Mouse (Mus musculus) granulocyte monocyte progenitor cell, adult 5-6 weeks (primary cell): ENCODE measurements around the gene Phxr2. TPM values are rescaled to one million over a fixed set of nuclear protein-coding genes. Genes with fewer than 3 reads are reported as not detected.
A peak's percentile ranks its signal among the peaks of the same experiment; 100 is the strongest.

ENCODE experiments used
- ATAC-seq: replicated peaks from 2 replicates; pipeline ENCODE4 v1.8.0; 2016; ENCODE audit warnings: mild to moderate bottlenecking, moderate TSS enrichment, inconsistent platforms; ENCODE audit not compliant: poor library complexity, severe bottlenecking
- total RNA-seq, 2 experiments: library from RNA; stranded (forward) in 1 of 2; stranded (reverse) in 1 of 2; fragments of 200-712, 200-1000 nt in 1 of 2; fragments of >200 nt in 1 of 2; fragmentation: Nextera tagmentation in 1 of 2; gene quantifications; 2 replicates each; pipeline ENCODE4 v1.2.3; 2014 to 2017

Gene Phxr2
- total RNA-seq (2014; fragmentation: Nextera tagmentation) (0.49 TPM in 1 of 2 replicates, not detected in the other), total RNA-seq (2017) (not detected in 2 replicates)

DNA sequence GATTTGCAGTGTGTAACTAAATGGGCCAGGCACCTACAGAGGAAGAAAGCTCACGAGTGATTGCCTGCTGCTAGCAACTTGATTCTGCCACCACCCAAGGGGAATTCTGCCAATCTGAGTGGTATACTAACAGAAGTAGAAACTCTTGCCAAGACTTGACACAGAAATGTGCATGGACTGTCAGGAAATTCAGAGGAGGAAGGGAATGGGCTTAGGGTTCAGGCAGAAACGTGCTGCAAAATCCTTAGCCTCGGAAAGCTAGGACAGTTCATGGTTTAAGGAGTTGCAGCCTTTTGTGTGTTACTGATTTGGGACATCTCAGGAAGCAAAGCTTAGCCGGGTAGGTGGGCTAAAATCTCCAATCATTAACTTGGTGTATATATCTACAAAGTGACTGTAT lies at the start of gene Phxr2:
Gene Phxr2, minus strand, starts transcription at position 101 of the 400 bp plus-strand sequence.
- ATAC-seq: no peak

GRCm38 (mm10) chr10:99172906-99173507 lies 46.9 kb upstream of the Phxr2 start:
- ATAC-seq: no peak

DNA sequence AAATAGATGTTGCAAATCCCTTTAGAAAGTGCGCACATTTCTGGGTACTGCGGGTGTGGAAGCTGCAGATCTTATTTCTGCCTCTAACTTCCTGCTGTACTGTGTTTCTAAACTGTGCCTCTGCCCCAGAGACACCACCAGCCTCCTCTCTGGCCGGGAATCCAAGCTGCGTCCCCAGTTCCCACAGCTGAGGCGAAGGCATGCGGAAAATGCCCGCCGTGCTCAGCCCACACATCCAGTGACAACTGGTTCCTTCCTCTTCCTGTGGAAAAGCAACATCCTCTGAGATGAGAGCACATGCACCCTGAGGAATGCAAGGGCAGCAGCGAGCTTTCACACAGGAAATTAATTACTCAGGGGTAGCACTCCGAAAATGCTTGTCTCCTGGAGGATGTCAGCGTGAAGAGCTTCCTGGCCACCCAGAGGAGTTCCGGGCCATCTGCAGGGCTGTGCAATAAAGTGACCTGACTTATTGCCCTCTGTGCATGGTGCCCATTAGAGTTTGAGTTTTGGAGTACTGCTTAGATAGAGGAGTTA lies 45.9 kb upstream of the Phxr2 start:
- peak; percentile 60 for ATAC-seq

DNA sequence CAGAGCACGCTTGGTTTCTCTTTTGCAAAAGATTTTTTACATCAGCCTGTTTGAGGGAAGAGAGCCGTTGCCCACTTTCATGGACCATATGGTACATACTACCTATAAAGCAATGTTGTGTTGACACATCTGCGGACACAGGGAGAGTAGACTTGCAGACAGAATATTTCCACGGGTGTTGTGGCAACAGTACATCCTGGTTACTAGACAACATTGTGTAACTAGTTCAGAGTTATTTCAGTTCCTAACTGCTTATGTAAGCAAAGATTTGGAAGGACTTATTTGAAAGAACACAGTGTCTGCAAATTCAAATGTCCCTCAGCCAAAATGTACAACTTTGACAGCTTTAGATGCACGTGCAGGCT lies 43.6 kb upstream of the Phxr2 start:
- peak; percentile 87 for ATAC-seq

DNA sequence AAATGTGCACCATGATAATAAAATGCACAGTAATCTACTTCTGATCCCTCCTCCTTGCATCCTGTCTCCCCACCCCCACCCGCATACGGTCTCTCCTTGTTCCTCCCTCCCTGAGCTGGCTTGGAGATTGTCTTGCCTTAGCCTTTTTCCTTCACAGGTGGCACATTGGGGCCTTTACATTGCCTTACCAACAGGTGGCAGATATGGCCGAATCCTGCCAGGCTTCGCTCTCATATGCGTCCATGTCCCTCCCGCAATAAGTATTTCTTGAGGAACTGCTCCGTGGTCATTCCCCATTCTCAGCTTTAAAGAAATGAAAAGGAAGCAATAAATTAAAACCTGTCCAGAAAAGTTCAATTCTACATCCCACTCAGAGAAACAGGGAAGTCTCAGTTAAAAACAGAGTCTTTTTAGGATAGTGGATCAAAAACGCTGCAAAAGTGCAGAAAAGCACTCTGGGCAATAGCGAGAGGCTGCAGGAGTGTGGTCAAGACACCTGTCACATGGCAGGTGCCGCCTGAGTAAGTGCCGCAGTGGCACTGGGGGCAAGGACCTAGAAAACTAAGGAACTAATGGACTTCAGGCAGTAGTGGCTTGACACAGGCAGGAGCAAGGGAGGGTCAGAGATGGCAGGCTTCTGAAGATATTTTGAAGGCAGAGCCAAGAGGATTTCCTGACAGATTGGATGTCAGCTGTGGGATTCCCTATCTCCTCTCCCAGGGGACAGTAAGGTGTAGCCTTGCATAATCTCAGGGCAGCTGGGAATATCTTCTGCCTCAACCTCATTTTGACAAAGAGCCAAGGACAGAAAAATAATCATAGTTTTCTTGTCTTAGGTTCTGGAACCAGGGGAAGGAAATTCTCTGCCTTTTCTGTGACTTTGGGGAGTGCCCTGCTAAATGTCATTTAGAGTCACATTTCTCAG lies 43.0 kb upstream of the Phxr2 start:
- peak; percentile 20 for ATAC-seq

- no peak for ATAC-seq
Observed at GRCm38 (mm10) chr10:99168404-99168803, 42.3 kb upstream of the Phxr2 start.

DNA sequence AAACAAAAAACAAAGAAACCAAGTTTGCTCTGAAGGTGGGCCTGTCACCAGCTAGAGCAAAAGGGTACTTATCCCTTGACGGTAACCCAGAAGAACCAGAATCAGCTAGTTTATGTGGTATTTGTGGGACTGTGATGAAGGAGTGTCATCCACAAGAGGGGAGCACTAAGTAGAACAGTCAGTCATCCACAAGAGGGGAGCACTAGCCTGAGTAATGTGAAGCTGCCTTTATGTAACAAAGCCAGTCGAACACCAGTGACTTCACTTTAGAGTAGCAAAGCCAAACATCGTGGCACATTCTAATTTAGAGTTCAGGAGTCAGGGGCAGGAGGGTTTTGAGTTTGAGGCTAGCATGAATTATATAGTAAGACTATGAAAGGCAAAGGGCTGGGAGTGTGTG lies 40.3 kb upstream of the Phxr2 start:
- no peak for ATAC-seq

GRCm38 (mm10) chr10:99165751-99166282 lies 39.7 kb upstream of the Phxr2 start:
- ATAC-seq: no peak

DNA sequence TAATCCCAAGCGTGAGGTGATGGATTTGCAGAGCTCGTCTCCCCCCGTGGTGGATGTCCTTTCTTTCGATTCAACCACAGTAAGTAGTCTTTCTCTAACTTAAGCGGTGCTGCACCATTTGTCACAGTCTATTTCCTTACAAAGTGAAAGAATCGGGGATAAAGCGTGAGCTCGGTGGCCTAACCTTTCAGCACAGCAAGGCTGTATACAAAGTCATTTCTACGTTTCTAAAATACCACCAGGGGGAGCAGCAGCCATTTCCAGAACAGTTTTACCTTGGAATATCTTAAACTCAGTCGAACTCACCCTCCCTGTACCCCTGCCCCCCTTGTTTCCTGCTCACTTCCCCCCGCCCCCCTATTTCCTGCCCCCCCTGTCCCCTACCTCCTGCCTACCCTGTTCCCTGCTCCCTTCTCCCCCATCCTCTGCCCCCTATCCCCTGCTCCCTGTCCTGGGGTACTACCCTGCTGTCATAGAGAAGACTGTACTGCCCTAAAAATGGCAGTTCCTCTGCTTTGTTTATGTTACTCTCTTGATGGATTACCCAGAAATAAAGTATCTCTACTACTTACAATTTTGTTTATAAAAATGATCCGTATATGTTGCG lies 38.8 kb upstream of the Phxr2 start:
- ATAC-seq: no peak

DNA sequence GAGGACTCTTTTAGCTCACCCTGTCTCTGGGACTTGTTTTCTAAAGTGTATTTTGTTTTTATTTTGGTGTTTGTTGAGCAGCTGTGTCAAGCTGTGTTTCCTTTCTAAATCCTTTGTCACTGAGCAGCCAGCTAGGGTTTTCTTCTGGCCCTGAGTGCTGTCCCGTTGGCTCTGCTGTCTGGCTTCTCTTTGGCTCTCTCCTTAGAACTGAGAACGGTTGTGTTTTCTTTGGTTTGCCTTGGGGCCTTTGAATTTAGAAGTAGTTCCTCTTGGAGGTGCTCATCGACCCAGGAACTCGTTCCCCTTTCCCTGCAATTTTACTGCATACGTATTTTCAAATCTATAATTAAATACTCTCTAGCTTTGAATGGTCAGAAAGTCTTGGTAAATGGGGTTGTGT lies 36.9 kb upstream of the Phxr2 start:
- no peak for ATAC-seq

GRCm38 (mm10) chr10:99161987-99162582 lies 36.0 kb upstream of the Phxr2 start:
- ATAC-seq: peak; percentile 81

- ATAC-seq: peak; percentile 90
Observed at GRCm38 (mm10) chr10:99157697-99158096, 31.6 kb upstream of the Phxr2 start.

- ATAC-seq: peak; percentile 54
Observed at GRCm38 (mm10) chr10:99156808-99157207, 30.7 kb upstream of the Phxr2 start.

DNA sequence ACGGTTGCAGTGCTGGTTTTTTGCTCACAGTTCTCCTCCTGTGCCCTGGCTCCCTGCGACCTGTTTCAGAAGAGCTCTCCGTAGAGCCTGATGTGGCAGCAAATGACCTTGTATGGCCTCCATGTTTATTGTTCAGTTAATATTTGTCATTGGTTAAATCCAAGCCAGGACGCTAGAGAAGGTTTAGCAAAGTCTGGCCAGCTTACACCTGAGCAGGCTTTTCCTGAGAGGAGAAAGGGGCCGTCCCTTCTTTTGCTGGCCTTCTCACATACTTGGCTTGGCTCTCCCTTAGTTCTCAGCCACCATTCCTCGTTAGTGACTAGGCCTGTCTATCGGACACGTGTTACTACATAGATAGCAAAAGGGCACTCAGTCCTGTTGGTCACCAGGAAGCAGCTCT lies 28.5 kb upstream of the Phxr2 start:
- ATAC-seq: no peak

DNA sequence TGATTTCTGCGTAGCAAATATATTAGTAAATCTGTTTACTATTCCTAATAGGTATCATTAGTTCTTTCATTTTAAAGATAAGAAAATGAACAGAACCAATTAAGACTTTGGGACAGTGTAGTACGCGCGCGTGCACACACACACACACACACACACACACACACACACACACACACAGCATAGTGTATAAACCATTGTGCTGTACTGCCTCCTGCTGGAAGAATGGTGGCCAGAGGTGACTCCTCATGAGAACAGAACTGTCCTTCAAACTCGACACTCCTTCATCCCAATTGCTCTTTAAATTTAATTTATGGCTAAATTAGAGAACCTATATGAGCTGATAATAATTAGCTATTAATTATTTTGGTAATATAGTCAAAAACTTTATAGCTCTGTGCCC lies 25.9 kb upstream of the Phxr2 start:
- peak; percentile 79 for ATAC-seq

GRCm38 (mm10) chr10:99151580-99151979 lies 25.5 kb upstream of the Phxr2 start:
- no peak for ATAC-seq

DNA sequence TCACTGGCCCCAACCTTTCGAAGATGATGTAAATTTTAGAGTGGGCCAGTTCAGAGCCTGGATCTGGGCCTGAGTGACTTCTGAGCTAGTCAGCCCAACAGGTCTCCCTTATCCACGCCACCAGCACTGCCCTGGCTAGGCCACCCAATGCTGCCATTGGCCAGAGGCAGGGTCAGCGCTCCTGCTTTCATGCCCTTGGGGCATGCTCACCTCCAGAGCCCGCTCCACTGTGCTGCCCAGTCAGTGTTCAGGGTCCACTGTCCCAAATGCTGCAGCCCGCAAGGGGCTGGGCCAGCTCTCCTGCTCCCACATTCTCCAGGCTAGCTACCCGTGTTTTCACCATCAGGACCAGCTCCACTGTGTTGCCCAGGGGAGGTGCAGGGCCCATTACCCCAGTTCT lies 23.9 kb upstream of the Phxr2 start:
- ATAC-seq: no peak

GRCm38 (mm10) chr10:99146596-99146995 lies 20.5 kb upstream of the Phxr2 start:
- peak; percentile 94 for ATAC-seq

DNA sequence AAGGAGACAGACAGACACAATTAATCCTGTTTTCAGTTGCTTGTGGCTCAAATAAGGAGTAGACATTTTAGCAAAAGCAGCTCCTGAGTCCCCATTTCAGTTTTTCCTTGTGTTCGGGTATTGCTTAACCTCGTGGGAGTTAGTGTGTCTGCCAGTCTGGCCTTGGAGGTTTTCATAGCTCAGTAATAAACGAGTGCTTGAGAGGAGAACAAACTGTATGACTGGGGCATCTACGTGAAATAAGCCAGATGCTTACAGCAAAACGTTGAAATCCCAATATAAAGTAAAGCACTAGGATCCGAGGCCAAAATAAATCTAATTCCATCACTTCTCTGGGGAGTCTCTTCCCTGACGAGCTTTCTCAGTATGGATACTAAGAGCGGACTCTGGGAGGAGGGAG lies 19.5 kb upstream of the Phxr2 start:
- ATAC-seq: no peak

DNA sequence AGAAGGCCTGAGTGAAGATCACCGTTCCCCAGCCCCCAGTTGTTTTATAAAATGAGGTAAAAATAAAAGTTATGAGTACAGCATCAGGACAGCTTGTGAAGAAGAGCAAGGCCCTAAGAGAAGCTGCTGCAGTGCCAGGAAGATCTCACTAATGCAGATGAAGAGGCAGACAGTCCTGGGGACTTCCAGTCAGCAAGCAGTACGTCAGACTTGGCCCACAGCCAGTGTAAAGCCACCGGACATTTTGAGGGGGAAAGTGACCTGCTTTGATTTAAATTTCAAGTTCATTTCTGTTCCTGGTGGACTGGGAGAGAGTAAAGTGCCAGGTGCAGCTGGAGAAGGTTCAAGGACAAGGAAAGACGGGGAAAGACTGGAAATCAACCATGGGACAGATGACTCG lies 10.2 kb upstream of the Phxr2 start:
- ATAC-seq: no peak
